Mouse (Mus musculus) neural tube, embryonic 15.5 days (tissue): ENCODE results near the gene Mamdc4. TPM values are rescaled to one million over a fixed set of nuclear protein-coding genes. Genes with fewer than 3 reads are reported as not detected.

Experiments used
- ATAC-seq: fragments of 200-750 bp; cut with Nextera tagmentation; 2 replicates; pipeline ENCODE4 v1.8.0; 2017; ENCODE audit warnings: mild to moderate bottlenecking, moderate TSS enrichment, moderate library complexity; ENCODE audit not compliant: low FRiP score
- H3K27ac ChIP-seq: fragments of 300-500 bp; sonication (generic); replicated peaks from 2 replicates; pipeline ENCODE4 v1.5.1; 2015; ENCODE audit warnings: mild to moderate bottlenecking, inconsistent platforms
- H3K27me3 ChIP-seq: fragments of 300-500 bp; sonication (generic); replicated peaks from 2 replicates; pipeline ENCODE4 v1.6.1; 2015; ENCODE audit warnings: inconsistent platforms
- H3K36me3 ChIP-seq: fragments of 300-500 bp; sonication (generic); 2 replicates; pipeline ENCODE4 v1.6.1; 2015; ENCODE audit warnings: inconsistent platforms
- H3K4me1 ChIP-seq: fragments of 300-500 bp; sonication (generic); 2 replicates; pipeline ENCODE4 v1.6.1; 2015; ENCODE audit warnings: inconsistent platforms
- H3K4me2 ChIP-seq: fragments of 300-500 bp; sonication (generic); 2 replicates; pipeline ENCODE4 v1.6.1; 2015; ENCODE audit warnings: inconsistent platforms, mild to moderate bottlenecking, moderate library complexity
- H3K4me3 ChIP-seq: fragments of 300-500 bp; sonication (generic); replicated peaks from 2 replicates; pipeline ENCODE4 v1.5.1; 2015; ENCODE audit warnings: mild to moderate bottlenecking, inconsistent platforms
- H3K9ac ChIP-seq: fragments of 300-500 bp; sonication (generic); replicated peaks from 2 replicates; pipeline ENCODE4 v1.6.1; 2015; ENCODE audit warnings: mild to moderate bottlenecking, inconsistent platforms
- H3K9me3 ChIP-seq: fragments of 300-500 bp; sonication (generic); replicated peaks from 2 replicates; pipeline ENCODE4 v1.6.1; 2016; ENCODE audit warnings: inconsistent platforms
- WGBS: fragments of 180-500 bp; shearing (Covaris S2); methylation state at CpG from one replicate; pipeline ENCODE4 v1.1.7; 2015; ENCODE audit warnings: mixed read lengths; 5-methylcytosine and 5-hydroxymethylcytosine counted together
- polyA plus RNA-seq: library from polyadenylated mRNA; unstranded; fragments of >200 nt; fragmentation: Nextera tagmentation; extraction: Ambion mirVana; gene quantifications from 2 replicates; pipeline ENCODE4 v1.2.1, GENCODE M21; 2015

The Mamdc4 gene
- polyA plus RNA-seq, 1 experiment from 2014 or later: 2.3 TPM

DNA sequence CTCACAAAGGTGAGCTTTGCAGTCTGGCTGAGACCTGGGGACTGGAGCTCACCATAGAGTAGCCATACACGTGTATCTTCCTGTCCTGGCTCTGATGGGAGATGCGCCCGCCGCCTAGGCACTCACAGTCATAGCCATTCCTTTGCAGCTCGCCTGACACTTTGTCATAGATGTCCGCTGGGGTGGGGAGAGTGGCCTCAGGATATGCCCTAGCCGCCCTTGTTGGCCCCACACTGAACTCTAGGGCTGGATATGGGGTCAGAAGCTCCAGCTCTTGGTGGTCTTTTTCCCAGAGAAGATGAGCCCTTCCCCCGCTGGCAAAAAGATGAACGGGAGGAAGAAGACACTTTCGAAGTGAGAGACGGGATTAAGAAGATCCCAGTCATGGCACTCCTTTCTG is 509 bp downstream of the Mamdc4 start:
- H3K4me1 ChIP-seq: peaks cover 54% of the 10 kb centered on the region
- H3K4me2 ChIP-seq: peak overlapping the region; percentile 82
- H3K9ac ChIP-seq: peak overlapping the region; percentile 51
- H3K9me3 ChIP-seq: no peaks in the 10 kb centered on the region
- whole genome bisulfite sequencing: 13% methylated on average over 11 of the region's 11 CpGs
- H3K36me3 ChIP-seq: peaks cover 26% of the 10 kb centered on the region
- peak; percentile 5; the same call in 1 of the 2 replicates for ATAC-seq
- peak overlapping the region; percentile 64 for H3K4me3 ChIP-seq
- H3K27ac ChIP-seq: peak overlapping the region; percentile 95
- peaks cover 32% of the 10 kb centered on the region for H3K27me3 ChIP-seq

DNA sequence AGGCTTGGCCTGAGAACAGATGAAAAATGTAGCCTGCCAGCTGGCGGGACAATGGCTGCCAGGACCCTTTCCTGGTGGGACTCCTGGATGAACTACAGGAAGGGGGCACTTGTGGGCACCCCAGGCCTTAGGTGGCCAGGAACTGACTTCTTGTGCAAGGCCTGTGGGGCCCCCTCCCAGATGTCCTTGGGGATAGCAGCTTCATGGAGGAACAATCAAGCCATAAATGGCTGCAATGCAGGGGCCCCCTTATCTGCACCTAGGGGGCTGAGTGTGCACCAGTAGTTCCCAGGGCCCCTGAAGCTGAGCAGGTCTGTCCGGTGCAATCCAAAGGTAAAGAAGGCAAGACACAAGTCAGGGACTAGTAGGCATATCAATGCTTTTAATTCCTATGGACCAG is 1.6 kb downstream of the Mamdc4 start:
- 86% methylated on average over 2 of the region's 2 CpGs for WGBS
- H3K36me3 ChIP-seq: peaks cover 29% of the 10 kb centered on the region
- H3K4me3 ChIP-seq: peak overlapping the region; percentile 64
- peaks cover 44% of the 10 kb centered on the region for H3K4me1 ChIP-seq
- no peak overlapping the region for H3K9ac ChIP-seq
- no peaks in the 10 kb centered on the region for H3K9me3 ChIP-seq
- H3K27me3 ChIP-seq: peaks cover 21% of the 10 kb centered on the region
- ATAC-seq: no peak
- H3K27ac ChIP-seq: no peak overlapping the region
- H3K4me2 ChIP-seq: peak overlapping the region; percentile 82

DNA sequence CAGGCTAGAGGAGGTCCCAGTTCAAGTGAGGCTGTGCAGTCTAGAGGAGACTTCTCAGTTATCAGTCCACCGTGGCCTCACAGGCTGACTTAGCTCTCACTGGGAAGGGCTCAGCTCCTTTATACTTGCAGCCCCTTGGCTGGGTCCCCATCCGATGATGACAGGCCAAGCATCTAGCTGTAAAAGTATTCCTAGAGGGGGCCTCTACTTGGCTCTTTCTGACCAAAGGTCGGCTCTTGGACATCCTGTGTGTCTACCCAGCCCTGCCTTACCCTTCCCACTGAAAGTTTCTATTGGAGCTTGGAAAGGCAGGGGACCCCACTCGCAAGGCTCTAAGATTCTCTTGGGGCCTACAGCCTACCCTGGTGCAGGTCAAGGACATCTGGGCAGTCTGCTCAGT is 3.4 kb downstream of the Mamdc4 start:
- no peak overlapping the region for H3K4me3 ChIP-seq
- H3K9me3 ChIP-seq: no peaks in the 10 kb centered on the region
- peaks cover 2% of the 10 kb centered on the region for H3K27me3 ChIP-seq
- ATAC-seq: no peak
- H3K4me2 ChIP-seq: no peak overlapping the region
- no peak overlapping the region for H3K9ac ChIP-seq
- 94% methylated on average over 4 of the region's 4 CpGs for WGBS
- H3K4me1 ChIP-seq: peaks cover 29% of the 10 kb centered on the region
- H3K36me3 ChIP-seq: peaks cover 25% of the 10 kb centered on the region
- H3K27ac ChIP-seq: no peak overlapping the region

DNA sequence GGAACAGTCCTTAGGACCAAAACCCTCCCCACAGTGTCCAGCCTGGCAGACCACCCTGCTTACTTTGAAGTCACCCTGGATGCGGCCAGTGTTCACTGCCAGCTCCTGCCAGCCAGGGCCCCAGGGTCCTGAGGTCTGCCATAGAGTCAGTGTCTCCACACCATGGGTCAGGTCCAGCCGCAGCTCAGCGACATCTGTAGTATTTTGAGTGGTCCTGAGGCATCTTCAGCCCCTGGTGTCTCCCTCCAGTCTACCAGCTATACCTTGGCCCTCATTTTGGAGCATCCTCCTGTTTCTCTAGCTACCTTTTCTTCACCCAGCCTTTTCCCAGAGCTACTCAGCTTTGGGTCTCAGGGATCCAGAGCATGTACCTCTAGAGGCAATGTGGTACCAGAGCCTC is 5.3 kb downstream of the Mamdc4 start:
- Histone ChIP-seq H3K4me1 (peaks cover 18% of the 10 kb centered on the region), H3K9me3 (no peaks in the 10 kb centered on the region), H3K4me2 (no peak overlapping the region), H3K27me3 (no peaks in the 10 kb centered on the region), H3K4me3 (no peak overlapping the region), H3K9ac (no peak overlapping the region), H3K27ac (no peak overlapping the region), H3K36me3 (peaks cover 33% of the 10 kb centered on the region)
- WGBS: 98% methylated on average over 3 of the region's 3 CpGs
- ATAC-seq: no peak

DNA sequence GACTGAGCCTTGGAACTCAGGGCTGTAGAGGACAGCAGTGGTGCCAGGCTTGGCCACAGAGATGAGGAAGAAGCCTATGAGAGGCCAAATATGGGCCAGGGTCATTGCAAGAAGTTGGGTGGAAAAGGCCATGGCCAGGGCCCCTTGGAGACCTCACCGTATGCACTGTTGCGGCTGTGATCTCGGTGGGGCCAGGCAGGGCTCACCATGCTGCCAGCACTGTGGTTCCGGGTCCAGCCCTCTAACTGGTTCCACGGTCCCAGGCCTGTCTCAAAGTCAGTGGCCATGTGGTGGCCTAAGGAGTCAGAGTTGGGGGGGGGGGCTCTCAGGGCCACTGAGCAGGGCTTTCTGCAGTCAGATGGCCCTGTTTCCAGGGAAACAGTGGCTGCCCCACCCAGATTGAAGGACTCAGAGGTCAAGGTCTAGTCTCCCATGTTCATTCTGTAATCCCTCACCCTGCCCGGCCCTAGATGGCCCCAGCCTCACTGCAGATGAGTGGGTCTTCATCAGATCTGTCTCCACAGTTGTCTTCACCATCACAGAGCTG is 6.1 kb downstream of the Mamdc4 start:
- H3K27ac ChIP-seq: no peak overlapping the region
- H3K4me3 ChIP-seq: no peak overlapping the region
- ATAC-seq: no peak
- no peak overlapping the region for H3K9ac ChIP-seq
- H3K9me3 ChIP-seq: no peaks in the 10 kb centered on the region
- peaks cover 12% of the 10 kb centered on the region for H3K4me1 ChIP-seq
- peaks cover 41% of the 10 kb centered on the region for H3K36me3 ChIP-seq
- H3K27me3 ChIP-seq: no peaks in the 10 kb centered on the region
- WGBS: 88% methylated on average over 6 of the region's 6 CpGs
- H3K4me2 ChIP-seq: no peak overlapping the region

DNA sequence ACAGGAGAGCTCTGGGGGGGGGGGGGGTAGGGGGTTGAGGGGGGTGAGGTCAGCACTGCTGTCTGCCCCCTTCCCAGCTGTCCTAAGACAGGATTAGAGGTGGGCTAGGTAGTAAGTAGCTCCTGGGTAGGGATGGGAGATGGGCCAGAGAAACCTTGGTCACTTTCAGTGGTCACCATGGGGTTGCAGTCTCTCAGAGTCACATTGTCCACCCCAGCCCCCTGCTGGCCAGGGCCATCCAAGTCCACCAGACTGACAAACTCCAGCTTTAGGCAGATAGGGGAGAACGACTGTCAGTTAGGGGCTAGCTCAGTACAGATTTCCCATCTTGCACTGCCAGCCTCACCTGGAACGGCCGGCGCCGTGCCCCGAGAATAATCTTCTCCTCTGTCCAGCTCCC is 8.1 kb downstream of the Mamdc4 start:
- no peak overlapping the region for H3K27ac ChIP-seq
- no peak overlapping the region for H3K4me2 ChIP-seq
- H3K9ac ChIP-seq: no peak overlapping the region
- H3K27me3 ChIP-seq: no peaks in the 10 kb centered on the region
- H3K36me3 ChIP-seq: peaks cover 61% of the 10 kb centered on the region
- ATAC-seq: no peak
- H3K4me3 ChIP-seq: no peak overlapping the region
- no peaks in the 10 kb centered on the region for H3K4me1 ChIP-seq
- WGBS: 88% methylated on average over 6 of the region's 6 CpGs
- no peaks in the 10 kb centered on the region for H3K9me3 ChIP-seq

DNA sequence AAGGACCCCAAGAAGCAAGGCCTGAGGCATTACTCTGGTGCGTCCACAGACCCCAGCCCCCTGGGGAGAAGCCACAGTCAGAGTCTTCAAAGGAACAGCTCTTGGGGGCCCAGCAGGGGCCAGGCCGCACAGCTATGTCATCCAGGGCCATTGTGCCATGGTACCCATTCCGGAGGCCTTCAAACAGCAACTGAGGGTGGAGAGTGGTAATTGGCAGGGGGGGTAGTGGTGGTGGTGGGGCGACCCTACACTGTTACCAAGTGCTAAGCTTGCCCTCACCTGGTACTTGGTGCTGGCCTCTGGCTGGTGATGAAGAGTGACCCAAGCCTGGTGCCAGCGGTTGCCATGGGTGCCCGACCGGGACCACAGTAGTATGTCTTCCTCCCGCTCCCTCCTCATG is 8.9 kb downstream of the Mamdc4 start:
- Histone ChIP-seq H3K27me3 (no peaks in the 10 kb centered on the region), H3K9me3 (no peaks in the 10 kb centered on the region), H3K9ac (no peak overlapping the region), H3K4me1 (no peaks in the 10 kb centered on the region), H3K36me3 (peaks cover 64% of the 10 kb centered on the region), H3K4me2 (no peak overlapping the region), H3K27ac (no peak overlapping the region), H3K4me3 (no peak overlapping the region)
- WGBS: 87% methylated on average over 8 of the region's 8 CpGs
- 0 out of 2 replicates have a peak, but pooled peaks have one; percentile 7 for ATAC-seq

DNA sequence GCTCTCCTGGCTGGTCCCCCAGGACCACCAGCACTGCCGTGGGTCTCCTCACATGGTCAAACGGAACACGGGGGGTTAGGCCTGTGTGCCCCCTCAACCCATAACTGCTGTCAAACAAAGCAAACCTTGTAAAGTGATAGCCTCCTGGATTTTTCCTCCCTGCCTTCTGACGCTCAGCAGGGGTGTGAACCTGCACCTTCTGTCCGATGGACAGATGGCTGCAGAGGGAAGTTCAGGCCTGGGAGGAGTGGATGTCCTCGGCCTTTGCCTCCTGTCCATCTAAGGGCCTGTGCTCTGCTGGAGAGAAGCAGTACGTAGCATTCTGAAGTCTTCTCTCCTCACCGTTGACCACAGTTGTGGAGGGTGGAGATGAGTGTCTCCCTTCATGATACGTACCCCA is 12.7 kb downstream of the Mamdc4 start:
- Histone ChIP-seq H3K36me3 (peaks cover 56% of the 10 kb centered on the region), H3K27ac (no peak overlapping the region), H3K9ac (no peak overlapping the region), H3K4me2 (no peak overlapping the region), H3K27me3 (no peaks in the 10 kb centered on the region), H3K4me1 (peaks cover 22% of the 10 kb centered on the region), H3K4me3 (no peak overlapping the region), H3K9me3 (no peaks in the 10 kb centered on the region)
- no peak for ATAC-seq
- WGBS: 91% methylated on average over 9 of the region's 9 CpGs

DNA sequence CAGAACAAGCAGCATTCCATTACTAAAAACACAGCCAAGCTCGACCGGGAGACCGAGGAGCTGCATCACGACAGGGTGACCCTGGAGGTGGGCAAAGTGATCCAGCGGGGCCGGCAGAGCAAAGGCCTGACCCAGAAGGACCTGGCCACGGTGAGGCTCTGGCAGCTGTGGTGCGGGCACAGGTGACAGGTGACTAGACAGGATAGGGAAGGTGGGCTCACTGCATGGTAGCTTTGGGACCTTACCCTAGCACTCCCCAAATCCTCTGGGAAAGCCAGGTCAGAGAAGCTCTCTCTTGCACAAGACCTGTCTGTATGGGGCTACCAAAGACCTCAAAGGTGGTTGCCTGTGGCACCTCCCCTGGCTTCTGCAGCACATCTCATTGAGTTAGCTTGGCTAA is 14.1 kb downstream of the Mamdc4 start:
- WGBS: 94% methylated on average over 8 of the region's 8 CpGs
- Histone ChIP-seq H3K4me3 (no peak overlapping the region), H3K9me3 (no peaks in the 10 kb centered on the region), H3K27ac (no peak overlapping the region), H3K36me3 (peaks cover 54% of the 10 kb centered on the region), H3K4me2 (no peak overlapping the region), H3K9ac (no peak overlapping the region), H3K4me1 (peaks cover 30% of the 10 kb centered on the region), H3K27me3 (no peaks in the 10 kb centered on the region)
- no peak for ATAC-seq

DNA sequence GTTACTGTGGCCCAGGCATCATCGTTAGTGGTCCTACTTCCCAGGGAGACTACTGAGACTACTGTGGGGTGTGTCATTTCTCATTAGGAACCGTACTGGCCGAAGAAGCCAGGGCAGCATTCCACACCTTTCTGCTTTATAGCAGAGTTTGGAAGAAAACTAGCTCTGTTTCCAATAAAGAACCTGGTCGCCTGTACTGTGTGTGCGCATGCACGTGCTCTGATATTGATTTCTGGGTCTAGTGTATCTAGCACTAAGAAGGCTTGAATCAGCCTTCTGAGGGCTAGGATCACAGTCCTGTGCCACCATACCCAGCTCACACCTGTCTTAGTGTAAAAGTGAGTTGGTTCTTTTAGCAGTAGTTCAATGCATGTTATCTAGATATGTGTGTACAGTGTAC is 15.9 kb downstream of the Mamdc4 start:
- Histone ChIP-seq H3K9ac (peak overlapping the region; percentile 97), H3K4me3 (peak overlapping the region; percentile 87), H3K4me2 (peak overlapping the region; percentile 84), H3K27me3 (no peaks in the 10 kb centered on the region), H3K4me1 (peaks cover 30% of the 10 kb centered on the region), H3K9me3 (no peaks in the 10 kb centered on the region), H3K27ac (no peak overlapping the region), H3K36me3 (peaks cover 42% of the 10 kb centered on the region)
- ATAC-seq: no peak
- 76% methylated on average over 6 of the region's 6 CpGs for WGBS

DNA sequence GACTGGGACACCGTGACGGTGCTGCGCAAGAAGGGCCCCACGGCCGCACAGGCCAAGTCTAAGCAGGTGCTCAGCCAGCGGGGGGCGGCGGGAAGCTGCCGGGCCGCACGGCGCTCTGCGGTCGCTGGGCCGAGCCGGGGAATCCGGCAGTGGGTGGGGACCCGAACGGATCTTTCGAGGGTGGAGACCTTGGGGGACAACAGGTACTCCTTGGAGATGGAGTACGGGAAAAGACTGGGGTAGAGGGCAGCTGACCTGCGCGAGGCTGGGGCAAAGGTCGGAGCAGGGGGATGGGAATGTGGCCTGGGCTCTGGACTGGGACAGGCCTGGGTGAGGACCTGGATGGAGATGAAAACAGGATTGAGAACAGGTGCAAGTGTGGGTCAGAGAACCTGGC is 16.7 kb downstream of the Mamdc4 start:
- Histone ChIP-seq H3K4me3 (peak overlapping the region; percentile 87), H3K27me3 (no peaks in the 10 kb centered on the region), H3K27ac (peak overlapping the region; percentile 80), H3K9ac (peak overlapping the region; percentile 97), H3K4me2 (peak overlapping the region; percentile 84), H3K36me3 (peaks cover 34% of the 10 kb centered on the region), H3K9me3 (no peaks in the 10 kb centered on the region), H3K4me1 (peaks cover 30% of the 10 kb centered on the region)
- ATAC-seq: 0 out of 2 replicates have a peak, but pooled peaks have one; percentile 16
- under 1% methylated on average over 24 of the region's 24 CpGs for WGBS

DNA sequence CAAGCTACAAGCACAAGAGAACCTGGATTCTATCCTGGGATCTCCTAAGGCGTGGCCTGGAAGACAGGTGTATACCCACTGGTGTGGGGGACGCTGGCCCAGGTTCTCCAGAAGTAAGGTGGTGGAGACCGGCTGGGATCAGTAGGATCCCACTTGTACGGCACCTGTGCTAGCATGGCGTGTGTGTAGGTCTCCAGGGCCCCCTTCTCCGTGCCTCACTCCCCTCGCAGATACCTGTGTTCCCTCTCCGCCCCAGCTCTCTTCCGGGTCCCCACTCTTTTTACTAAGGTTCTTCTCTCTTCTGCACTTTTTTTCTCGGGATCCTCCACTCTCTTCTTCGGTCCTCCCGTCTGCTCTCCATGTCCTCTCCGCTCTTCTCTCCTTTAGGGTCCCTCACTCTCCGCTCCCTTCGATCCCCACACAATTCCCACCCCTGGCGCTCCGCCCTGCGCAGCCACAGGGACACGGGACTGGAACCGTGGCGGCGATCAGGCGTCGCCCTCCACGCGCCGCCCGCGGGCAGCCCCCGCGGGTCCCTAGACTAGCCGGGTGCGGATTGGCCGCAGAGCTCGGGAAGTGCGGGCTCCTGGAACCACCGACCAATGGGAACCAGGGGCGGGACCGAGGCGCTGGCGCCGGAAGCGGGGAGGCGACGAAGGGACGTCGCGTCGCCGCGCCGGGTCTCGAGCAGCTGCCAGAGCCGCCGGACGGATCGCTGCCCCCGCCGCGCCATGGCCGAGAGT is 17.3 kb downstream of the Mamdc4 start, which contains the start of gene Edf1:
Gene Edf1 (plus strand): TSS at position 627 of the 743 bp plus-strand sequence.
- peak within 1 kb of the TSS; percentile 84 for H3K4me2 ChIP-seq
- H3K36me3 ChIP-seq: peaks cover 29% of the 10 kb centered on the region
- under 1% methylated on average over 61 of the region's 61 CpGs for WGBS
- peak within 1 kb of the TSS; percentile 87 for H3K27ac ChIP-seq
- peaks cover 30% of the 10 kb centered on the region for H3K4me1 ChIP-seq
- H3K4me3 ChIP-seq: peak within 1 kb of the TSS; percentile 87
- H3K27me3 ChIP-seq: no peaks in the 10 kb centered on the region
- peak; percentile 99 for ATAC-seq
- peak within 1 kb of the TSS; percentile 97 for H3K9ac ChIP-seq
- H3K9me3 ChIP-seq: no peaks in the 10 kb centered on the region
